Mouse (Mus musculus): ENCODE results near the gene Gm9195. TPM values are rescaled to one million over a fixed set of nuclear protein-coding genes. Genes with fewer than 3 reads are reported as not detected.

The Gm9195 gene
- polyA plus RNA-seq, 1 experiment from 2014 or later, result not detected

- H3K4me3 ChIP-seq (ENCODE audit: low read depth, low read length), result no peak overlapping the region
- no peaks in the 10 kb centered on the region for H3K9me3 ChIP-seq (ENCODE audit: control insufficient read depth)
- no peaks in the 10 kb centered on the region for H3K4me1 ChIP-seq (replicated peaks; ENCODE audit: control insufficient read depth, insufficient read depth, low read length)
- WGBS, result 92% methylated on average over 1 of the region's 1 CpGs
- no peaks in the 10 kb centered on the region for H3K27me3 ChIP-seq (replicated peaks; ENCODE audit: control insufficient read depth, insufficient read depth, low read length)
- H3K9ac ChIP-seq (ENCODE audit: low read depth, low read length), result no peak overlapping the region
- no peak for ATAC-seq
- TF ChIP-seq CTCF (IDR thresholded peaks at IDR 0.05; ENCODE audit: low read depth), result no peak
- H3K27ac ChIP-seq (ENCODE audit: low read depth, low read length), result no peak overlapping the region
- H3K36me3 ChIP-seq (ENCODE audit: control insufficient read depth, insufficient read depth), result no peaks in the 10 kb centered on the region
- no peak overlapping the region for H3K4me2 ChIP-seq (replicated peaks; ENCODE audit: low read depth)
These were observed 32.7 kb downstream of the Gm9195 start for GRCm38 (mm10) chr14:72458930-72459329.

GRCm38 (mm10) chr14:72447141-72448091 is 44.2 kb downstream of the Gm9195 start:
- H3K9ac ChIP-seq (ENCODE audit: low read depth, low read length), result no peak overlapping the region
- 0 out of 2 replicates have a peak, but pooled peaks have one; percentile 22 for ATAC-seq
- no peak overlapping the region for H3K27ac ChIP-seq (ENCODE audit: low read depth, low read length)
- no peaks in the 10 kb centered on the region for H3K9me3 ChIP-seq (ENCODE audit: control insufficient read depth)
- H3K4me1 ChIP-seq (replicated peaks; ENCODE audit: control insufficient read depth, insufficient read depth, low read length), result no peaks in the 10 kb centered on the region
- TF ChIP-seq CTCF (IDR thresholded peaks at IDR 0.05; ENCODE audit: low read depth), result peak; percentile 84
- H3K36me3 ChIP-seq (ENCODE audit: control insufficient read depth, insufficient read depth), result no peaks in the 10 kb centered on the region
- H3K4me2 ChIP-seq (replicated peaks; ENCODE audit: low read depth), result no peak overlapping the region
- no peaks in the 10 kb centered on the region for H3K27me3 ChIP-seq (replicated peaks; ENCODE audit: control insufficient read depth, insufficient read depth, low read length)
- no peak overlapping the region for H3K4me3 ChIP-seq (ENCODE audit: low read depth, low read length)
- 56% methylated on average over 9 of the region's 9 CpGs for WGBS

- no peak overlapping the region for H3K4me2 ChIP-seq (replicated peaks; ENCODE audit: low read depth)
- no peak for ATAC-seq
- no peak overlapping the region for H3K4me3 ChIP-seq (ENCODE audit: low read depth, low read length)
- H3K9ac ChIP-seq (ENCODE audit: low read depth, low read length), result no peak overlapping the region
- no peaks in the 10 kb centered on the region for H3K27me3 ChIP-seq (replicated peaks; ENCODE audit: control insufficient read depth, insufficient read depth, low read length)
- H3K9me3 ChIP-seq (ENCODE audit: control insufficient read depth), result no peaks in the 10 kb centered on the region
- no peak for TF ChIP-seq CTCF (IDR thresholded peaks at IDR 0.05; ENCODE audit: low read depth)
- H3K27ac ChIP-seq (ENCODE audit: low read depth, low read length), result no peak overlapping the region
- WGBS, result 65% methylated on average over 11 of the region's 11 CpGs
- no peaks in the 10 kb centered on the region for H3K36me3 ChIP-seq (ENCODE audit: control insufficient read depth, insufficient read depth)
- no peaks in the 10 kb centered on the region for H3K4me1 ChIP-seq (replicated peaks; ENCODE audit: control insufficient read depth, insufficient read depth, low read length)
These were observed 48.7 kb downstream of the Gm9195 start for GRCm38 (mm10) chr14:72442936-72443335.

- no peak overlapping the region for H3K9ac ChIP-seq (ENCODE audit: low read depth, low read length)
- no peak overlapping the region for H3K4me3 ChIP-seq (ENCODE audit: low read depth, low read length)
- no peaks in the 10 kb centered on the region for H3K9me3 ChIP-seq (ENCODE audit: control insufficient read depth)
- WGBS, result 86% methylated on average over 7 of the region's 7 CpGs
- no peaks in the 10 kb centered on the region for H3K4me1 ChIP-seq (replicated peaks; ENCODE audit: control insufficient read depth, insufficient read depth, low read length)
- no peak for TF ChIP-seq CTCF (IDR thresholded peaks at IDR 0.05; ENCODE audit: low read depth)
- no peaks in the 10 kb centered on the region for H3K36me3 ChIP-seq (ENCODE audit: control insufficient read depth, insufficient read depth)
- H3K27ac ChIP-seq (ENCODE audit: low read depth, low read length), result no peak overlapping the region
- ATAC-seq, result no peak
- no peaks in the 10 kb centered on the region for H3K27me3 ChIP-seq (replicated peaks; ENCODE audit: control insufficient read depth, insufficient read depth, low read length)
- H3K4me2 ChIP-seq (replicated peaks; ENCODE audit: low read depth), result no peak overlapping the region
These were observed 50.7 kb downstream of the Gm9195 start for GRCm38 (mm10) chr14:72440929-72441328.

- Histone ChIP-seq H3K9me3 (ENCODE audit: control insufficient read depth) (no peaks in the 10 kb centered on the region), H3K27ac (ENCODE audit: low read depth, low read length) (no peak overlapping the region), H3K27me3 (replicated peaks; ENCODE audit: control insufficient read depth, insufficient read depth, low read length) (no peaks in the 10 kb centered on the region), H3K4me2 (replicated peaks; ENCODE audit: low read depth) (no peak overlapping the region), H3K4me3 (ENCODE audit: low read depth, low read length) (no peak overlapping the region), H3K9ac (ENCODE audit: low read depth, low read length) (no peak overlapping the region), H3K4me1 (replicated peaks; ENCODE audit: control insufficient read depth, insufficient read depth, low read length) (no peaks in the 10 kb centered on the region), H3K36me3 (ENCODE audit: control insufficient read depth, insufficient read depth) (no peaks in the 10 kb centered on the region)
- 80% methylated on average over 6 of the region's 6 CpGs for WGBS
- no peak for ATAC-seq
- no peak for TF ChIP-seq CTCF (IDR thresholded peaks at IDR 0.05; ENCODE audit: low read depth)
These were observed 51.2 kb downstream of the Gm9195 start for GRCm38 (mm10) chr14:72440436-72440835.

- Histone ChIP-seq H3K9me3 (ENCODE audit: control insufficient read depth) (no peaks in the 10 kb centered on the region), H3K9ac (ENCODE audit: low read depth, low read length) (no peak overlapping the region), H3K4me2 (replicated peaks; ENCODE audit: low read depth) (no peak overlapping the region), H3K4me3 (ENCODE audit: low read depth, low read length) (no peak overlapping the region), H3K36me3 (ENCODE audit: control insufficient read depth, insufficient read depth) (no peaks in the 10 kb centered on the region), H3K27ac (ENCODE audit: low read depth, low read length) (no peak overlapping the region), H3K4me1 (replicated peaks; ENCODE audit: control insufficient read depth, insufficient read depth, low read length) (no peaks in the 10 kb centered on the region), H3K27me3 (replicated peaks; ENCODE audit: control insufficient read depth, insufficient read depth, low read length) (no peaks in the 10 kb centered on the region)
- 86% methylated on average over 1 of the region's 1 CpGs for WGBS
- no peak for ATAC-seq
- no peak for TF ChIP-seq CTCF (IDR thresholded peaks at IDR 0.05; ENCODE audit: low read depth)
These were observed 52.7 kb downstream of the Gm9195 start for GRCm38 (mm10) chr14:72438976-72439375.
